Mouse (Mus musculus) B cell, adult 2 months (primary cell): ENCODE data around the gene Madcam1.

ENCODE experiments used
- DNase-seq, 2 experiments: peaks; one replicate each; pipeline ENCODE4 v3.0.0; 2022

The Madcam1 gene

GRCm38 (mm10) chr10:79712499-79713126 lies 48.3 kb downstream of the Madcam1 start:
- peak; percentile 85 to 86 for DNase-seq

DNA sequence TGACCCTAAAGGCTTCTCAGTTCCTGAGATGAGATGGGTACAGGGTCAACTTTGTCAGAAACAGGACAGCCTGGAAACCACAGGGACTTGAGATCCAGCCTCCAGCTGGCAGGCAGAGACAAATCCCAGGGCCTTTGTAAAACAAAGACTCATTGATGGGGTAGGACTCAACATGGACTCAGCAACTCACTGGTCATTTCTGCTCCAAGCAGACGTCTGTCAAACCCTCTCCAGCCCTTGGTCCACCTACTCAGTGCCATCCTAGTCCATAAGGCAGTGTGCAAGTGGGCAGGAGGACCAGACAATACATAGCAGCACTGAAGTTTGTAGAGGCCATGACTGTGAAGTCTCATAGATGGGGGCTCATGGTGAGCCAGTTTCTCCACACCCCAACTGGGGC lies 48.8 kb downstream of the Madcam1 start:
- DNase-seq, result no peak

DNA sequence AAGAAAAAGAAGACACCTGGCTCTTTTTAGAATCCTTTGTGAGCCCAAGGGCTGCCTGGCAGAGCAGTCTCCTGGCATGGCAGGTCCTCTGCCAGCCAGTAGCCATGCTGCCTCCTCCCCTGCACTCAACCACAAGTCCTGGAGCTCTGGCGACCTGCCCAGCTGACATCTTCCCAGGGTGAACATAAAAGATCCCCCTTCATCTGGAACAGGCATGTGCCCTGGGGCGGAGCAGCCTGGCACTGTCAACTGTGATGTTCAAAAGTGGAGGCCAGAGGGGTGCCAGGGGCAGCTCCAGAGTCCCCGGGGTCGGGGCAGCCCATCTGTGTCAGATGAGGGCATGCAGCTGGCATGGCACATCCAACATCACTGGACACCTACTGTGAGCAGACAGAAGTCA lies 50.6 kb downstream of the Madcam1 start:
- DNase-seq, result no peak

DNA sequence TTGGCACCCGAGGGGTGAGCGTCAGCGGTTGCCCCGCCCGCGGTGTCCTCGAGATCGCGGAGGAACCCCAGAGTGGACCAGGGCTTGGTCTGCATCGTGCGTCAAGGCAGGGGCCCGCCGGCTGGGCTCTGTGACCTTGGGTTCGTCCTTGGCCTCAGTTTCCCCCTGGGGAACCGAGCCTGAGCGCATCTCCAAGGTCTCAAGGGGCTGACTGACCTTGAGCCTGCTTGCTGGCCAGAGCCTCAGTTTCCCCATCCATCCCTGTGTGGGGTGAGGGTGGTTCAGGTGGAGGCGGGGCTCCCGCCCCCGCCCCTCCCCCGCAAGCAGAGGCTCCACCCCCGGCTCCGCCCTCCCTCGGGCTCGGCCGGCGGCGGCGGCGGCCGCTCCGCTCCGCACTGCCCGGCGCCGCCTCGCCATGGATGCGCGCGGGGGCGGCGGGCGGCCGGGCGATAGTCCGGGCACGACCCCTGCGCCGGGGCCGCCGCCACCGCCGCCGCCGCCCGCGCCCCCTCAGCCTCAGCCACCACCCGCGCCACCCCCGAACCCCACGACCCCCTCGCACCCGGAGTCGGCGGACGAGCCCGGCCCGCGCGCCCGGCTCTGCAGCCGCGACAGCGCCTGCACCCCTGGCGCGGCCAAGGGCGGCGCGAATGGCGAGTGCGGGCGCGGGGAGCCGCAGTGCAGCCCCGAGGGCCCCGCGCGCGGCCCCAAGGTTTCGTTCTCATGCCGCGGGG lies 52.1 kb downstream of the Madcam1 start, which contains the start of gene Hcn2:
TSS of gene Hcn2 (plus strand) at position 381 of the 734 bp plus-strand sequence.
- DNase-seq, result no peak

DNA sequence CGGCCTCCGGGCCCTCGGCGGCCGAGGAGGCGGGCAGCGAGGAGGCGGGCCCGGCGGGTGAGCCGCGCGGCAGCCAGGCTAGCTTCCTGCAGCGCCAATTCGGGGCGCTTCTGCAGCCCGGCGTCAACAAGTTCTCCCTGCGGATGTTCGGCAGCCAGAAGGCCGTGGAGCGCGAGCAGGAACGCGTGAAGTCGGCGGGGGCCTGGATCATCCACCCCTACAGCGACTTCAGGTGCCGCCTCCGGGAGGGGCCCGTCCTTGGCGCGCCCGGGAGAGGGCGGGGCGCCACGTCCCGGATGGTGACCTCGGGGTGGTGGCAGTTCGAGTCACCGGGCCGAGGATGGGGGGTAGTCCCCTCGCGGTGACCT lies 52.6 kb downstream of the Madcam1 start:
- DNase-seq, result peak in 1 of 2 experiments; percentile 34

DNA sequence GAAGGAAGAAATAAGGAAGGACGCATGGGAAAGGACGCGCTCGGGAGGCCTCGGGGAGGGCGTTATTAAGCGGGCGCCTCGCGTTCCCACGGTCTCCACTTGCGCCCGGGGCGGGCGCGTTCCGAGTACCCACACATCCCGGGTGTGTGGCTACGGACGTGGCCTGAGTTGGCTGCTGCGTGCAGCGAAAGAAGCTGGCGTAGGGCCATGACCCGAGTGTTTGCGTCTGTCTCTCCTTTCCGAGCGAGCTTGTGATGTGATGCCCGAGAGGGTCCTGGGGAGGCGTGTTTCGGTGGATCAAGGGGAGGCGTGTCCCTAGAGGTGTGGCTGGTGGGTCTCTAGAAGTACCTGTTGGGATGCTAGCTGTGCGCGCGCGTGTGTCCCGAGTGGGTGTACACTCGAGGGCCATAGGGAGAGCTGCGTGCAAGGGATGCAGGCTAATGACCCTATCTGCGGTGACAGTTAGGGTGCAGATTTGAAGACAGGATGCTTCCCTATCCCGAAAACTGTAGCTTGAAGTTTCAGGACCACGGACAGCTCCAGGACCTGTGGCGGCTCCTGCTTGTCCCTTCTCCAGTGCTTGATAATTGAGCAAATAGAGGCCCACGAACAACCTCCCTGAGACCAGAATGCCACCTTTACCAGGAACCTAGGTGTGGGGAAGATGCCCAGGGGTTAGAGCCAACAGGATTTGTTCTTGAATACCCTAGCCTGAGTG lies 53.4 kb downstream of the Madcam1 start:
- peak; percentile 61 to 65 for DNase-seq
